Mouse (Mus musculus): Measurements from ENCODE around the gene Apoa5. TPM values are rescaled to one million over a fixed set of nuclear protein-coding genes. Genes with fewer than 3 reads are reported as not detected.

Apoa5 gene
- not detected in 2 replicates for polyA plus RNA-seq (2015; fragmentation: Nextera tagmentation; extraction: Ambion mirVana)

GRCm38 (mm10) chr9:46268343-46268873 is at the start of gene Apoa5:
TSS of gene Apoa5 (plus strand) at chr9:46268633.
- Histone ChIP-seq H3K9me3 (no peaks in the 10 kb centered on the region), H3K27me3 (peaks cover 36% of the 10 kb centered on the region), H3K9ac (no peak within 1 kb of the TSS), H3K4me1 (replicated peaks) (peaks cover 11% of the 10 kb centered on the region), H3K36me3 (no peaks in the 10 kb centered on the region), H3K4me2 (no peak within 1 kb of the TSS), H3K27ac (no peak within 1 kb of the TSS), H3K4me3 (no peak within 1 kb of the TSS)
- WGBS: 66% methylated on average over 7 of the region's 7 CpGs
- no peak for ATAC-seq (ENCODE audit: low FRiP score)

- Histone ChIP-seq H3K4me3 (no peak overlapping the region), H3K9ac (no peak overlapping the region; the same call in 1 of the 2 replicates), H3K27ac (no peak overlapping the region), H3K4me2 (no peak overlapping the region), H3K36me3 (peaks cover 44% of the 10 kb centered on the region), H3K27me3 (no peaks in the 10 kb centered on the region), H3K4me1 (replicated peaks) (no peaks in the 10 kb centered on the region), H3K9me3 (no peaks in the 10 kb centered on the region)
- no peak for ATAC-seq (ENCODE audit: low FRiP score)
- 92% methylated on average over 6 of the region's 6 CpGs for WGBS
These were observed 45.3 kb upstream of the Apoa5 start for GRCm38 (mm10) chr9:46223090-46223489.

GRCm38 (mm10) chr9:46224101-46224500 is 44.3 kb upstream of the Apoa5 start:
- no peak for ATAC-seq (ENCODE audit: low FRiP score)
- no peak overlapping the region for H3K4me2 ChIP-seq
- no peaks in the 10 kb centered on the region for H3K9me3 ChIP-seq
- H3K4me1 ChIP-seq (replicated peaks): no peaks in the 10 kb centered on the region
- no peak overlapping the region for H3K27ac ChIP-seq
- WGBS: 96% methylated on average over 3 of the region's 3 CpGs
- H3K27me3 ChIP-seq: 0 out of 2 replicates have a peak, but pooled peaks cover 3% of the 10 kb centered on the region
- H3K36me3 ChIP-seq: peaks cover 44% of the 10 kb centered on the region
- no peak overlapping the region for H3K9ac ChIP-seq
- H3K4me3 ChIP-seq: no peak overlapping the region

DNA sequence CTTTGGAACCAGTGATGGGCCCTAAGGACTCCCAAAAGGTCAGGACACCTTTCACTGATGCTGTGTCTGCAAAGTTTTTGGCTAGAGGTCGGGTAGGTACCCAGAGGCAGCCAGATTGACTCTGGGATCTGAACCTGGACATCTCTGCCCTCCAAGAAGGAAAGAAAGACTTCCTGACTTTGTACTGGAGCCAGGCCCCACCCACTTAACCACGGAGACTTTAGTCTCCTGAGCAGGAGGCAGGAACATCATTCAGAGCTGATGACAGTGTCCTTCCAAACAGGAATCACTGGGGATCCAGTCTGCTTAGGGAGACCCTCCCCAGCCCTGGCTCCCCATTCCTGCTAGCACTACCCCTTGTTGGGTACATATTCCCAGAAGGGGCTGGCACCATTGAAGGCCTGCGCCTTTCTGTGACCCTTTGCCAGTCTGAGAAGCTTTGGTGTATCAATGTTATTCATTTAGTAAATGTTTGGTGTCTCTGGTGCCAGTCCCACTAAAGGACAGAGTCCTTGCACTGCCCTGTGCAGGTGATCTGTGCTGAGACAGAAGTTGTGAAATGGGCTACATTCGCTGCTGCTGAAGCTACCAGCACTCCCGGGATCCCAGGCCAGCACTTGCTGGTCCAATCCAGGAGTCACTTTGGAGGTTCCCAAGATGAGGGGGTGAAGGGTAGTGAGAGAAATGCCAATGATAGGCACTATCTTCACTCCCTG is 43.3 kb upstream of the Apoa5 start:
- Histone ChIP-seq H3K9me3 (no peaks in the 10 kb centered on the region), H3K4me1 (replicated peaks) (peaks cover 1% of the 10 kb centered on the region; the same call in 1 of the 2 replicates), H3K9ac (no peak overlapping the region), H3K27ac (no peak overlapping the region), H3K4me2 (no peak overlapping the region), H3K27me3 (0 out of 2 replicates have a peak, but pooled peaks cover 3% of the 10 kb centered on the region), H3K4me3 (no peak overlapping the region), H3K36me3 (peaks cover 34% of the 10 kb centered on the region)
- WGBS: 69% methylated on average over 5 of the region's 5 CpGs
- ATAC-seq (ENCODE audit: low FRiP score): no peak

DNA sequence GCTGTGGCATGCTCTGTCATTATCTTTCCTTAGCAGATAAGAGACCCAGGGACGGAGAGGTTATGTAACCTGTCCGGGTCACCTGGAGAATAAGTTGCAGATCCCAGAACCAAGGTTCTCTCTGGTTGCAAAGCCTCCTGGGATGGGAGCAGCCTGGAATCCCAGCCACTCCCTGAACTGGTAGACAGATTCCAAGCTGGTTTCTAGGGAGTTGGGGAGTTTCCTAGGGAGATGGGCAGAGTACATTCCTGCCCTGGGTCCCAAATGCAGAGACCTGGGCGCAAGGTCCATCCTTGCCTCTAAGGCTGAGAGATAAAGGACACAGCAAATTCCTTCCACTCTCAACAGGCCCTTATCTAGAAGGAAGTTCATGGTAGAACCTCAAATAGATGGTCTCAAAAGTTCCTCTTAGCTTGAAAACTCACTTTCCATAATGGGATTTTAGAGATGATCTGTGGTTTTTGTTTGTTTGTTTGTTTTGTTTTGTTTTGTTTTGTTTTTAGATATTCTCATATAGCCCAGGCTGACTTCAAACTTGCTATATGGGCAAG is 41.3 kb upstream of the Apoa5 start:
- H3K9me3 ChIP-seq: no peaks in the 10 kb centered on the region
- WGBS: 91% methylated on average over 3 of the region's 3 CpGs
- ATAC-seq (ENCODE audit: low FRiP score): no peak
- peaks cover 10% of the 10 kb centered on the region; the same call in 1 of the 2 replicates for H3K4me1 ChIP-seq (replicated peaks)
- H3K36me3 ChIP-seq: peaks cover 14% of the 10 kb centered on the region
- no peak overlapping the region for H3K27ac ChIP-seq
- no peak overlapping the region for H3K9ac ChIP-seq
- H3K27me3 ChIP-seq: 0 out of 2 replicates have a peak, but pooled peaks cover 5% of the 10 kb centered on the region
- no peak overlapping the region for H3K4me3 ChIP-seq
- H3K4me2 ChIP-seq: no peak overlapping the region

DNA sequence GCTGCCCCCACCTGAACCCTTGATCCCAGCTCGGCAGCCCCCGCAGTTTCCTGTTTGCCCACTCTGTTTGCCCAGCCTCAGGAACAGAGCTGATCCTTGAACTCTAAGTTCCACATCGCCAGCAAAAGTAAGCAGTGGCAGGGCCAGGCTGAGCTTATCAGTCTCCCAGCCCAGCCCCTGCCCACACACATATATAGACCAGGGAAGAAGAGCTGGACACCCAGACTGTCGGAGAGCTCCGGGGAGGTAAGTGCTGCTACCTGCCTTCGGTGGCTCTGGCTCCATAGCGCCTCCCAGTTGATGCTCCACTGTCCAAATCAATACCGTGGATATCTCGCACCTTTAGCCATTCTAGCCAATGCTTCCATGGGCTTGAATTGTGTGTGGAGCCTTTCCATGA is 39.9 kb upstream of the Apoa5 start, which contains the start of gene Apoa1:
Gene Apoa1, plus strand, starts transcription at position 90 of the 400 bp plus-strand sequence.
- no peak within 1 kb of the TSS for H3K27ac ChIP-seq
- H3K9ac ChIP-seq: no peak within 1 kb of the TSS
- H3K4me2 ChIP-seq: no peak within 1 kb of the TSS
- 0 out of 2 replicates have a peak, but pooled peaks cover 8% of the 10 kb centered on the region for H3K27me3 ChIP-seq
- no peak for ATAC-seq (ENCODE audit: low FRiP score)
- 67% methylated on average over 9 of the region's 9 CpGs for WGBS
- H3K9me3 ChIP-seq: no peaks in the 10 kb centered on the region
- peaks cover 10% of the 10 kb centered on the region; the same call in 1 of the 2 replicates for H3K4me1 ChIP-seq (replicated peaks)
- peaks cover 2% of the 10 kb centered on the region for H3K36me3 ChIP-seq
- no peak within 1 kb of the TSS for H3K4me3 ChIP-seq

DNA sequence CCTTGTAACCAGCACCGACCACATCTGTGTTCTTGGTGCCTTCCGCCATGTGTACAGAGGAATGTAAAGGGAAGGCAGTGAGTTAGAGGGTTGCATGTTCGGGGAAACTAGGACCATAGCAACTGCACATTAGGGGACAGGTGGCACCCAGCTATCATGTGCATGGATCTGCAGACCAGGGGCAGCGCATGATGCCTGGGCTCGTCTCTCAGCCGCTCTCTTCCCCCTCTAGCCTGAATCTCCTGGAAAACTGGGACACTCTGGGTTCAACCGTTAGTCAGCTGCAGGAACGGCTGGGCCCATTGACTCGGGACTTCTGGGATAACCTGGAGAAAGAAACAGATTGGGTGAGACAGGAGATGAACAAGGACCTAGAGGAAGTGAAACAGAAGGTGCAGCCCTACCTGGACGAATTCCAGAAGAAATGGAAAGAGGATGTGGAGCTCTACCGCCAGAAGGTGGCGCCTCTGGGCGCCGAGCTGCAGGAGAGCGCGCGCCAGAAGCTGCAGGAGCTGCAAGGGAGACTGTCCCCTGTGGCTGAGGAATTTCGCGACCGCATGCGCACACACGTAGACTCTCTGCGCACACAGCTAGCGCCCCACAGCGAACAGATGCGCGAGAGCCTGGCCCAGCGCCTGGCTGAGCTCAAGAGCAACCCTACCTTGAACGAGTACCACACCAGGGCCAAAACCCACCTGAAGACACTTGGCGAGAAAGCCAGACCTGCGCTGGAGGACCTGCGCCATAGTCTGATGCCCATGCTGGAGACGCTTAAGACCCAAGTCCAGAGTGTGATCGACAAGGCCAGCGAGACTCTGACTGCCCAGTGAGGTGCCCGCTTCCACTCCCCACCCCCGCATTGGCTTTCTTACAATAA is 38.6 kb upstream of the Apoa5 start:
- H3K36me3 ChIP-seq: no peaks in the 10 kb centered on the region

GRCm38 (mm10) chr9:46230450-46230975 is 37.9 kb upstream of the Apoa5 start:
- peak; percentile 56 for ATAC-seq (ENCODE audit: low FRiP score)
- 19% methylated on average over 13 of the region's 13 CpGs for WGBS
- Histone ChIP-seq H3K4me3 (peak overlapping the region; percentile 40), H3K27ac (peak overlapping the region; percentile 69), H3K9me3 (no peaks in the 10 kb centered on the region), H3K4me2 (peak overlapping the region; percentile 61), H3K27me3 (0 out of 2 replicates have a peak, but pooled peaks cover 8% of the 10 kb centered on the region), H3K9ac (peak overlapping the region; percentile 73), H3K36me3 (no peaks in the 10 kb centered on the region), H3K4me1 (replicated peaks) (peaks cover 10% of the 10 kb centered on the region; the same call in 1 of the 2 replicates)

More for the DNA sequence above, 38.6 kb upstream of the Apoa5 start:
- no peaks in the 10 kb centered on the region for H3K9me3 ChIP-seq
- ATAC-seq (ENCODE audit: low FRiP score): peak; percentile 96
- peak overlapping the region; percentile 73 for H3K9ac ChIP-seq
- WGBS: 16% methylated on average over 37 of the region's 37 CpGs
- peak overlapping the region; percentile 61 for H3K4me2 ChIP-seq
- peak overlapping the region; percentile 40 for H3K4me3 ChIP-seq
- 0 out of 2 replicates have a peak, but pooled peaks cover 8% of the 10 kb centered on the region for H3K27me3 ChIP-seq
- H3K27ac ChIP-seq: peak overlapping the region; percentile 69
- H3K4me1 ChIP-seq (replicated peaks): peaks cover 10% of the 10 kb centered on the region; the same call in 1 of the 2 replicates

GRCm38 (mm10) chr9:46235196-46235595 is 33.2 kb upstream of the Apoa5 start:
- no peak overlapping the region for H3K4me2 ChIP-seq
- no peaks in the 10 kb centered on the region for H3K36me3 ChIP-seq
- no peak for ATAC-seq (ENCODE audit: low FRiP score)
- peaks cover 7% of the 10 kb centered on the region; the same call in 1 of the 2 replicates for H3K4me1 ChIP-seq (replicated peaks)
- 0 out of 2 replicates have a peak, but pooled peaks cover 8% of the 10 kb centered on the region for H3K27me3 ChIP-seq
- no peaks in the 10 kb centered on the region for H3K9me3 ChIP-seq
- no peak overlapping the region for H3K4me3 ChIP-seq
- no peak overlapping the region for H3K27ac ChIP-seq
- WGBS: 87% methylated on average over 6 of the region's 6 CpGs
- H3K9ac ChIP-seq: no peak overlapping the region

GRCm38 (mm10) chr9:46235596-46235648 is 33.0 kb upstream of the Apoa5 start, which contains the start of gene Apoc3:
TSS of gene Apoc3 (minus strand) at chr9:46235636.
- no peak within 1 kb of the TSS for H3K27ac ChIP-seq
- H3K4me2 ChIP-seq: no peak within 1 kb of the TSS
- 0 out of 2 replicates have a peak, but pooled peaks cover 8% of the 10 kb centered on the region for H3K27me3 ChIP-seq
- no peaks in the 10 kb centered on the region for H3K9me3 ChIP-seq
- ATAC-seq (ENCODE audit: low FRiP score): no peak
- no peaks in the 10 kb centered on the region for H3K36me3 ChIP-seq
- H3K4me1 ChIP-seq (replicated peaks): peaks cover 5% of the 10 kb centered on the region; the same call in 1 of the 2 replicates
- H3K4me3 ChIP-seq: no peak within 1 kb of the TSS
- H3K9ac ChIP-seq: no peak within 1 kb of the TSS

GRCm38 (mm10) chr9:46235649-46236048 is 32.8 kb upstream of the Apoa5 start:
- Histone ChIP-seq H3K9ac (no peak overlapping the region), H3K4me1 (replicated peaks) (peaks cover 3% of the 10 kb centered on the region; the same call in 1 of the 2 replicates), H3K27me3 (0 out of 2 replicates have a peak, but pooled peaks cover 8% of the 10 kb centered on the region), H3K9me3 (no peaks in the 10 kb centered on the region), H3K36me3 (no peaks in the 10 kb centered on the region), H3K27ac (no peak overlapping the region), H3K4me2 (no peak overlapping the region), H3K4me3 (no peak overlapping the region)
- no peak for ATAC-seq (ENCODE audit: low FRiP score)
- 70% methylated on average over 4 of the region's 4 CpGs for WGBS

DNA sequence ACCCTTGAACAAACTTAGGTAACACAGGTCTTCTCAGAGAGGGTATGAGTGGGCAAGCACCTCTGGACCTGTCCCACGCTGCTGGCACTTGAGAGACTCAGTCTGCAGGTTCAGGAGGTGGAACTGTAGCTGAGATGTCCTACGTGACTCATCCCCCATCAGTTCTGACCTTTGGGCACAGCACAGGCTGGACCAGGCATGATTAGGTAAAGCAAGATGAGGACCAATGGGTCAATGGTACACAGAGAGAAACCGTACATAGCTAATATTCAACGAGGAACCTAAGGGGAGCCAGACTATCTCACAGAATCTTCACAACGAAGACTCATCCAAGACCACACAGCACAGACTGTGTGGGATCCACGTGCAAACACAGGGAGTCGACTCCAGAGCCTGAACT is 29.6 kb upstream of the Apoa5 start:
- Histone ChIP-seq H3K9ac (no peak overlapping the region), H3K9me3 (no peaks in the 10 kb centered on the region), H3K4me2 (no peak overlapping the region), H3K4me1 (replicated peaks) (0 out of 2 replicates have a peak, but pooled peaks cover 6% of the 10 kb centered on the region), H3K27me3 (0 out of 2 replicates have a peak, but pooled peaks cover 8% of the 10 kb centered on the region), H3K4me3 (no peak overlapping the region), H3K27ac (no peak overlapping the region), H3K36me3 (no peaks in the 10 kb centered on the region)
- 95% methylated on average over 7 of the region's 7 CpGs for WGBS
- ATAC-seq (ENCODE audit: low FRiP score): no peak
